Mouse (Mus musculus): ENCODE results near the gene Bdp1. TPM values are rescaled to one million over a fixed set of nuclear protein-coding genes. Genes with fewer than 3 reads are reported as not detected.
"Not testable (repeated sequence)": the region's sequence is repeated elsewhere in the genome, so short reads cannot be mapped to it uniquely, and the experiment has no call there.

Bdp1 gene
- polyA plus RNA-seq, 1 experiment from 2014 or later: 24.9 TPM

GRCm38 (mm10) chr13:100067821-100068220 lies 36.0 kb downstream of the Bdp1 start:
- Histone ChIP-seq H3K27me3 (ENCODE audit: low read depth, poor library complexity, severe bottlenecking) (no peaks in the 10 kb centered on the region), H3K4me3 (no peak overlapping the region), H3K27ac (no peak overlapping the region), H3K9me3 (replicated peaks) (no peaks in the 10 kb centered on the region), H3K4me1 (no peaks in the 10 kb centered on the region), H3K36me3 (peaks cover 87% of the 10 kb centered on the region)
- DNase-seq (ENCODE audit: low spot score): no peak
- 91% methylated on average over 6 of the region's 6 CpGs for WGBS

GRCm38 (mm10) chr13:100063936-100064335 lies 39.9 kb downstream of the Bdp1 start:
- peaks cover 90% of the 10 kb centered on the region for H3K36me3 ChIP-seq
- no peaks in the 10 kb centered on the region for H3K27me3 ChIP-seq (ENCODE audit: low read depth, poor library complexity, severe bottlenecking)
- H3K4me3 ChIP-seq: no peak overlapping the region
- no peak overlapping the region for H3K27ac ChIP-seq
- no peaks in the 10 kb centered on the region for H3K4me1 ChIP-seq
- WGBS: 98% methylated on average over 3 of the region's 3 CpGs
- H3K9me3 ChIP-seq (replicated peaks): no peaks in the 10 kb centered on the region
- DNase-seq (ENCODE audit: low spot score): no peak

GRCm38 (mm10) chr13:100057738-100058137 lies 46.1 kb downstream of the Bdp1 start:
- H3K4me3 ChIP-seq; H3K9me3 ChIP-seq (replicated peaks); DNase-seq (ENCODE audit: low spot score); H3K4me1 ChIP-seq; H3K27ac ChIP-seq; H3K27me3 ChIP-seq (ENCODE audit: low read depth, poor library complexity, severe bottlenecking): not testable (repeated sequence)
- H3K36me3 ChIP-seq: peaks cover 96% of the 10 kb centered on the region
- 94% methylated on average over 8 of the region's 8 CpGs for WGBS

- no peaks in the 10 kb centered on the region for H3K9me3 ChIP-seq (replicated peaks)
- no peak for DNase-seq (ENCODE audit: low spot score)
Measured at GRCm38 (mm10) chr13:100026013-100026412, 77.9 kb downstream of the Bdp1 start.

GRCm38 (mm10) chr13:100016891-100017290 lies 87.0 kb downstream of the Bdp1 start:
- Histone ChIP-seq H3K4me3 (no peak overlapping the region), H3K27ac (no peak overlapping the region), H3K36me3 (peaks cover 18% of the 10 kb centered on the region), H3K4me1 (peaks cover 18% of the 10 kb centered on the region), H3K9me3 (replicated peaks) (no peaks in the 10 kb centered on the region), H3K27me3 (ENCODE audit: low read depth, poor library complexity, severe bottlenecking) (no peaks in the 10 kb centered on the region)
- no peak for DNase-seq (ENCODE audit: low spot score)
- 92% methylated on average over 9 of the region's 9 CpGs for WGBS

More at GRCm38 (mm10) chr13:100026013-100026412, 77.9 kb downstream of the Bdp1 start:
- WGBS: 93% methylated on average over 6 of the region's 6 CpGs
- peaks cover 97% of the 10 kb centered on the region for H3K36me3 ChIP-seq
- no peak overlapping the region for H3K27ac ChIP-seq
- no peaks in the 10 kb centered on the region for H3K27me3 ChIP-seq (ENCODE audit: low read depth, poor library complexity, severe bottlenecking)
- H3K4me3 ChIP-seq: no peak overlapping the region
- H3K4me1 ChIP-seq: no peaks in the 10 kb centered on the region

- DNase-seq (ENCODE audit: low spot score): no peak
- H3K4me1 ChIP-seq: peaks cover 18% of the 10 kb centered on the region
- H3K27me3 ChIP-seq (ENCODE audit: low read depth, poor library complexity, severe bottlenecking): no peaks in the 10 kb centered on the region
- peak overlapping the region; percentile 83 for H3K4me3 ChIP-seq
- WGBS: 14% methylated on average over 8 of the region's 8 CpGs
- peak overlapping the region; percentile 90 for H3K27ac ChIP-seq
- H3K36me3 ChIP-seq: peaks cover 10% of the 10 kb centered on the region
- H3K9me3 ChIP-seq (replicated peaks): no peaks in the 10 kb centered on the region
Measured at GRCm38 (mm10) chr13:100015937-100016336, 87.9 kb downstream of the Bdp1 start.

GRCm38 (mm10) chr13:100014906-100015895 lies 88.7 kb downstream of the Bdp1 start, which contains the start of gene Mccc2:
TSS of gene Mccc2 (minus strand) at chr13:100015639.
- Histone ChIP-seq H3K4me1 (peaks cover 18% of the 10 kb centered on the region), H3K27ac (peak within 1 kb of the TSS; percentile 90), H3K4me3 (peak within 1 kb of the TSS; percentile 83), H3K27me3 (ENCODE audit: low read depth, poor library complexity, severe bottlenecking) (no peaks in the 10 kb centered on the region), H3K36me3 (peaks cover 5% of the 10 kb centered on the region), H3K9me3 (replicated peaks) (no peaks in the 10 kb centered on the region)
- 5% methylated on average over 47 of the region's 47 CpGs for WGBS
- peak; percentile 89 for DNase-seq (ENCODE audit: low spot score)

GRCm38 (mm10) chr13:100005911-100006496 lies 97.9 kb downstream of the Bdp1 start:
- no peak overlapping the region for H3K4me3 ChIP-seq
- DNase-seq (ENCODE audit: low spot score): peak; percentile 2
- no peaks in the 10 kb centered on the region for H3K9me3 ChIP-seq (replicated peaks)
- H3K27ac ChIP-seq: no peak overlapping the region
- H3K27me3 ChIP-seq (ENCODE audit: low read depth, poor library complexity, severe bottlenecking): no peaks in the 10 kb centered on the region
- no peaks in the 10 kb centered on the region for H3K36me3 ChIP-seq
- no peaks in the 10 kb centered on the region for H3K4me1 ChIP-seq
- WGBS: 92% methylated on average over 12 of the region's 12 CpGs

GRCm38 (mm10) chr13:100001790-100002196 lies 102.1 kb downstream of the Bdp1 start:
- Histone ChIP-seq H3K27me3 (ENCODE audit: low read depth, poor library complexity, severe bottlenecking) (no peaks in the 10 kb centered on the region), H3K36me3 (0 out of 2 replicates have a peak, but pooled peaks cover 3% of the 10 kb centered on the region), H3K4me1 (no peaks in the 10 kb centered on the region), H3K4me3 (no peak overlapping the region), H3K27ac (no peak overlapping the region), H3K9me3 (replicated peaks) (no peaks in the 10 kb centered on the region)
- 39% methylated on average over 5 of the region's 5 CpGs for WGBS
- DNase-seq (ENCODE audit: low spot score): peak; percentile 76

GRCm38 (mm10) chr13:99999078-99999477 lies 104.8 kb downstream of the Bdp1 start:
- Histone ChIP-seq H3K27ac (no peak overlapping the region), H3K4me1 (no peaks in the 10 kb centered on the region), H3K36me3 (0 out of 2 replicates have a peak, but pooled peaks cover 3% of the 10 kb centered on the region), H3K4me3 (no peak overlapping the region), H3K27me3 (ENCODE audit: low read depth, poor library complexity, severe bottlenecking) (no peaks in the 10 kb centered on the region), H3K9me3 (replicated peaks) (no peaks in the 10 kb centered on the region)
- no peak for DNase-seq (ENCODE audit: low spot score)
- WGBS: 92% methylated on average over 3 of the region's 3 CpGs

GRCm38 (mm10) chr13:99998099-99998498 lies 105.8 kb downstream of the Bdp1 start:
- Histone ChIP-seq H3K27me3 (ENCODE audit: low read depth, poor library complexity, severe bottlenecking) (no peaks in the 10 kb centered on the region), H3K4me3 (no peak overlapping the region), H3K9me3 (replicated peaks) (no peaks in the 10 kb centered on the region), H3K27ac (no peak overlapping the region), H3K36me3 (0 out of 2 replicates have a peak, but pooled peaks cover 6% of the 10 kb centered on the region), H3K4me1 (no peaks in the 10 kb centered on the region)
- DNase-seq (ENCODE audit: low spot score): no peak
- 90% methylated on average over 3 of the region's 3 CpGs for WGBS

- no peak overlapping the region for H3K27ac ChIP-seq
- H3K4me1 ChIP-seq: no peaks in the 10 kb centered on the region
- H3K9me3 ChIP-seq (replicated peaks): no peaks in the 10 kb centered on the region
- no peaks in the 10 kb centered on the region for H3K27me3 ChIP-seq (ENCODE audit: low read depth, poor library complexity, severe bottlenecking)
- peaks cover 46% of the 10 kb centered on the region for H3K36me3 ChIP-seq
- WGBS: 95% methylated on average over 4 of the region's 4 CpGs
- no peak for DNase-seq (ENCODE audit: low spot score)
- no peak overlapping the region for H3K4me3 ChIP-seq
Measured at GRCm38 (mm10) chr13:99989592-99989991, 114.3 kb downstream of the Bdp1 start.

- no peaks in the 10 kb centered on the region for H3K4me1 ChIP-seq
- WGBS: 89% methylated on average over 1 of the region's 1 CpGs
- DNase-seq (ENCODE audit: low spot score): no peak
- H3K4me3 ChIP-seq: no peak overlapping the region
- peaks cover 26% of the 10 kb centered on the region for H3K36me3 ChIP-seq
- H3K27me3 ChIP-seq (ENCODE audit: low read depth, poor library complexity, severe bottlenecking): no peaks in the 10 kb centered on the region
- H3K27ac ChIP-seq: no peak overlapping the region
- H3K9me3 ChIP-seq (replicated peaks): no peaks in the 10 kb centered on the region
Measured at GRCm38 (mm10) chr13:99983320-99983719, 120.5 kb downstream of the Bdp1 start.

Measured in limb, embryonic 10.5 days (tissue).